Mouse (Mus musculus) effector memory CD4-positive, alpha-beta T cell, adult 5 months (primary cell): ENCODE results near the gene Rnase1. TPM values are rescaled to one million over a fixed set of nuclear protein-coding genes. Genes with fewer than 3 reads are reported as not detected.

Experiments
- polyA plus RNA-seq: library from polyadenylated mRNA; unstranded; fragments of 100-300 nt; shearing (Covaris generic); gene quantifications from one replicate; pipeline ENCODE4 v1.2.1, GENCODE M21; 2017

Gene Rnase1
- polyA plus RNA-seq, result not detected

DNA sequence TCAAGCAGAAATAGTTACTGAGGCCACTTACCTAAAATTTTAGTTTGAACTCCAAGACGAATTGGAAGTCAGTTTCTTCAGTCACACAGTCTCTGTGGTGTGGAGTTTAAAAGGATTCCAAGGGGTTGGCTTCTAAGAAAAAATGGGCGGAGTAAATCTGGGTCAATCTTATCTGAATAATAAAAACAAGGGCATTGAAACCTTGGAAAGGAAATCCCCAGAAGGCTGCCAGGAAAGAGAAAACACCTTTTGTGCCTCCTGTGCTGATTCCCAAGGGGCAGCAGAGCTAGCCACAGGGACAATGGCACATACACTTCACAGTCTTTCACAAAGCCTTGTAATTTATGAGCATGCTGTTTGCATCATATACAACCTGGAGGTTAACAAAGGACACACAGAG, at the start of gene Rnase1:
TSS of gene Rnase1 (minus strand) at position 101 of the 400 bp plus-strand sequence.

DNA sequence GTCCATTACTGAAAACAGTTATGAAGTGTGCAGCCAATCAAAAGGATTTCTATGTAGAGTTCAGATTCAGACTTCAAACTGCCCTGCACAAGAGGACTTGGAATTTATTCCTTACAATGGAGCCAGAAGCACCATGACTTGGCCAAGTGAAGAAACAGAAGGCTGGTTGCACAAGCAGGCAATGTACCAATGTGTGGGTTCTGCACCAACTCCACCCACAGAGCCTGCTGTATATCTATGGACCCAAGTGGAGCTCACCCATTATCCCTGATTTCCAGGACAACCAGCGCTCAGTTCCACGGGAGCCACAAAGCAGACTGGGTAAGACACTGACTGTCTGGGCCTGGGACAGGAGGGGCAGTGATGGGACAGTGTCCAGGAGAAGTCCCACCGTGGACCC, 15.4 kb upstream of the Rnase1 start, which contains the start of gene Rnase2b:
TSS of gene Rnase2b (plus strand) at position 285 of the 400 bp plus-strand sequence.

DNA sequence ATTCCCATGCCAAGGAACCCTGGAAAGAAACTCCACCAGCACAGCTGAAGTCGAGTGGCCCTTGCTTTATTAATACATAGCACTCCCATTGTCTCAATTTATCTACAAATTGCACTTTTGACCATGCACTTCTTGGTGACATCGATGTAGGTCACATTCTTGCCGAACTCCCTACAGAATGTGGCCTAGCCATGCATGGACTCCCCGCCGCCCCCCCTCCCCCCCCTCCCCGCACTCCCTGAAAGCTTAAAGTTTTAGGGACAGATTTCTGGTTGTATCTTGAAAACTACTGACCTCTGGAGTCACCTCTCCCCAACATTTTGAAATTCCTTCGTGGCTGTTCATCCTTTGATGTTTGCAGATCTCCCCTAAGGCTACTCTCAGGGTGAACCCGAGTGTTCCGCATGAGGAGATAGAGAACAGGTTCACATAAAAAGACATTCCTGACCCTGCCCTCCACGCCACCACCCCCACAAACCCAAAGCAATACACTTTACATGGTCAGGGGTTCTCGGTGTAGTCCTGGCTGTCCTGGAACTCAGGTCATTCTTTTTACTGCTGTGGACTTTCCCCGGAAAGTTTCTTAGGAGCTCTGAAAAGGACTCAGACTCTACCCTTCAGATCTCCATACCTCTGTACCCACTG, 32.5 kb downstream of the Rnase1 start, which contains the start of gene Eddm3b:
TSS of gene Eddm3b (plus strand) at position 511 of the 645 bp plus-strand sequence.

Other genes with a start within 250 kb of the Rnase1 start
- 0.15 TPM for gene Klhl33, start 249.3 kb downstream of the Rnase1 start, polyA plus RNA-seq
- 86.7 TPM for gene Osgep, start 221.9 kb downstream of the Rnase1 start, polyA plus RNA-seq
- 33.7 TPM for gene Apex1, start 221.8 kb downstream of the Rnase1 start, polyA plus RNA-seq
- 126 TPM for gene Pip4p1, start 215.9 kb downstream of the Rnase1 start, polyA plus RNA-seq
- gene Pnp, start 215.7 kb downstream of the Rnase1 start, polyA plus RNA-seq, result 34.9 TPM
- gene Gm49342, start 202.3 kb downstream of the Rnase1 start, polyA plus RNA-seq, result not detected
- gene Pnp2, start 190.8 kb downstream of the Rnase1 start, polyA plus RNA-seq, result not detected
- not detected for gene Rnase10, start 139.0 kb downstream of the Rnase1 start, polyA plus RNA-seq
- gene Rnase9, start 104.9 kb downstream of the Rnase1 start, polyA plus RNA-seq, result not detected
- not detected for gene Rnase11, start 96.6 kb downstream of the Rnase1 start, polyA plus RNA-seq
- not detected for gene Rnase12, start 89.1 kb downstream of the Rnase1 start, polyA plus RNA-seq
- gene Olfr750, start 72.3 kb downstream of the Rnase1 start, polyA plus RNA-seq, result 0.11 TPM
- gene Rnase4, start 55.7 kb downstream of the Rnase1 start, polyA plus RNA-seq, result 7.6 TPM
- 2.7 TPM for gene Ang, start 55.6 kb downstream of the Rnase1 start, polyA plus RNA-seq
- not detected for gene Eddm3b, start 32.4 kb downstream of the Rnase1 start, polyA plus RNA-seq
- gene Rnase6, start 22.9 kb downstream of the Rnase1 start, polyA plus RNA-seq, result 0.96 TPM
- gene Rnase2b, start 15.5 kb upstream of the Rnase1 start, polyA plus RNA-seq, result not detected
- not detected for gene Ang2, start 52.4 kb upstream of the Rnase1 start, polyA plus RNA-seq
- gene Ear14, start 56.6 kb upstream of the Rnase1 start, polyA plus RNA-seq, result not detected
- gene Rnase2a, start 109.3 kb upstream of the Rnase1 start, polyA plus RNA-seq, result not detected
- gene Gm7247, start 215.0 kb upstream of the Rnase1 start, polyA plus RNA-seq, result not detected